In genomic region chr19:5407133-5407532, GRCm38 (mm10) we compare ENCODE assay signal across 8 mouse cellular contexts. TPM values are rescaled to one million over a fixed set of nuclear protein-coding genes. Genes with fewer than 3 reads are reported as not detected.
A peak's percentile ranks its signal among the peaks of the same experiment; 100 is the strongest.
DNase-seq lines count a peak whose midpoint lies in the region; ATAC-seq and TF ChIP-seq lines count a peak whose summit lies in the region.

No protein-coding gene starts in this region.

- peak overlapping the region; percentile 98 for H3K27ac ChIP-seq in heart, embryonic 13.5 days (replicated peaks)
- H3K27ac ChIP-seq in kidney, postnatal 0 days, result peak overlapping the region; percentile 98

- peak overlapping the region; percentile 70 for H3K4me3 ChIP-seq in heart, embryonic 13.5 days
- H3K4me3 ChIP-seq in kidney, postnatal 0 days (replicated peaks; ENCODE audit: low read depth, low read length), result peak overlapping the region; percentile 50

- peaks cover 8% of the 10 kb centered on the region; the same call in 1 of the 2 replicates for H3K36me3 ChIP-seq in heart, embryonic 13.5 days
- 0 out of 2 replicates have a peak, but pooled peaks cover 6% of the 10 kb centered on the region for H3K36me3 ChIP-seq in kidney, postnatal 0 days (ENCODE audit: insufficient read depth, low read length)

- H3K9ac ChIP-seq in heart, embryonic 13.5 days, result peak overlapping the region; percentile 93
- peak overlapping the region; percentile 77 for H3K9ac ChIP-seq in kidney, postnatal 0 days (ENCODE audit: low read depth, low read length)

- ATAC-seq in Patski, result no peak
- peak; percentile 45; the same call in 1 of the 2 replicates for ATAC-seq in heart, embryonic 13.5 days (ENCODE audit: extremely low read depth, insufficient number of reproducible peaks, low FRiP score, low TSS enrichment)
- peak; percentile 58 for ATAC-seq in kidney, postnatal 0 days (replicated peaks; ENCODE audit: low FRiP score, low read depth)
- no peak for ATAC-seq in inflammation-experienced regulatory T-cells, adult 6 months

- no peaks in the 10 kb centered on the region for H3K9me3 ChIP-seq in heart, embryonic 13.5 days
- H3K9me3 ChIP-seq in kidney, postnatal 0 days (replicated peaks; ENCODE audit: low read length), result no peaks in the 10 kb centered on the region

- WGBS in heart, embryonic 13.5 days, result 17% methylated on average over 7 of the region's 7 CpGs
- 12% methylated on average over 7 of the region's 7 CpGs for WGBS in kidney, postnatal 0 days

- CTCF ChIA-PET in Patski (lab: Charles Lee), result interaction anchor here (0.8 to 1.8 kb wide), 4 partner anchors 11 to 24 kb away, joined by 3 to 6 read pairs (median 4); no protein-coding TSS in a partner anchor

- peak; percentile 91 for DNase-seq in CD4-positive, CD25-positive, alpha-beta regulatory T cell, adult 2 months (ENCODE audit: low read depth, low spot score)
- DNase-seq in Patski (ENCODE audit: low read depth, low spot score), result no peak
- peak; percentile 85 for DNase-seq in embryo, embryonic 10.5 days (ENCODE audit: low spot score)
- DNase-seq in kidney, postnatal 0 days (ENCODE audit: low spot score), result peak; percentile 87
- peak; percentile 80 for DNase-seq in lung, postnatal 10 days
- peak; percentile 40 for DNase-seq in right cerebral cortex, postnatal 25 days

- POLR2A ChIA-PET in Patski (lab: Charles Lee), result no interaction called here

- H3K27me3 ChIP-seq in Patski, result no peaks in the 10 kb centered on the region
- no peaks in the 10 kb centered on the region for H3K27me3 ChIP-seq in heart, embryonic 13.5 days (replicated peaks)
- no peaks in the 10 kb centered on the region for H3K27me3 ChIP-seq in kidney, postnatal 0 days (ENCODE audit: insufficient read depth, low read length)

- peak overlapping the region; percentile 76 for H3K4me2 ChIP-seq in heart, embryonic 13.5 days
- peak overlapping the region; percentile 61 for H3K4me2 ChIP-seq in kidney, postnatal 0 days (ENCODE audit: low read length)

- in situ Hi-C loops in Patski (cut with MboI; ENCODE audit: low pct_unique_long_range_greater_than_20kb), result no loop called here

- peaks cover 36% of the 10 kb centered on the region for H3K4me1 ChIP-seq in heart, embryonic 13.5 days
- H3K4me1 ChIP-seq in kidney, postnatal 0 days (replicated peaks; ENCODE audit: insufficient read depth, low read length), result peaks cover 4% of the 10 kb centered on the region; the same call in 1 of the 2 replicates

- TF ChIP-seq CTCF in Patski (IDR thresholded peaks at IDR 0.05), result peak; percentile 66
- TF ChIP-seq CTCF in kidney, postnatal 0 days (IDR thresholded peaks at IDR 0.05; ENCODE audit: low read depth), result peak; percentile 81

RNA-seq across cellular contexts. Expression of gene Tsga10ip, which starts 4.8 kb away (rescaled TPM):
- 0.13 TPM for polyA plus RNA-seq in Patski (2021)
- polyA plus RNA-seq in heart, embryonic 13.5 days (2015; fragmentation: Nextera tagmentation; extraction: Ambion mirVana), result 1.6 and 2.2 TPM in 2 replicates
- 0.31 and 0.39 TPM in 2 replicates for polyA plus RNA-seq in kidney, postnatal 0 days (2015; fragmentation: Nextera tagmentation; extraction: Ambion mirVana)
- polyA plus RNA-seq in inflammation-experienced regulatory T-cells, adult 6 months (2017; shearing (Covaris generic)), result not detected

RNA-seq across cellular contexts. Expression of gene Drap1, which starts 17.6 kb away (rescaled TPM):
- polyA plus RNA-seq in Patski (2021), result 251 TPM
- polyA plus RNA-seq in heart, embryonic 13.5 days (2015; fragmentation: Nextera tagmentation; extraction: Ambion mirVana), result 190 and 213 TPM in 2 replicates
- polyA plus RNA-seq in kidney, postnatal 0 days (2015; fragmentation: Nextera tagmentation; extraction: Ambion mirVana), result 237 and 246 TPM in 2 replicates
- 10 to 100 TPM; 43.1 to 54.2 (median 47.1) TPM for polyA plus RNA-seq in inflammation-experienced regulatory T-cells, adult 6 months (2017; shearing (Covaris generic))

RNA-seq across cellular contexts. Expression of gene AI837181, which starts 17.8 kb away (rescaled TPM):
- 58.5 TPM for polyA plus RNA-seq in Patski (2021)
- polyA plus RNA-seq in heart, embryonic 13.5 days (2015; fragmentation: Nextera tagmentation; extraction: Ambion mirVana), result 38.3 and 40.9 TPM in 2 replicates
- 55.7 and 55.8 TPM in 2 replicates for polyA plus RNA-seq in kidney, postnatal 0 days (2015; fragmentation: Nextera tagmentation; extraction: Ambion mirVana)
- polyA plus RNA-seq in inflammation-experienced regulatory T-cells, adult 6 months (2017; shearing (Covaris generic)), result 10 to 100 TPM; 14.5 to 28.0 (median 21.2) TPM

RNA-seq across cellular contexts. Expression of gene Sart1, which starts 18.6 kb away (rescaled TPM):
- polyA plus RNA-seq in Patski (2021), result 75.3 TPM
- polyA plus RNA-seq in heart, embryonic 13.5 days (2015; fragmentation: Nextera tagmentation; extraction: Ambion mirVana), result 40.7 and 41.9 TPM in 2 replicates
- 56.1 and 57.8 TPM in 2 replicates for polyA plus RNA-seq in kidney, postnatal 0 days (2015; fragmentation: Nextera tagmentation; extraction: Ambion mirVana)
- polyA plus RNA-seq in inflammation-experienced regulatory T-cells, adult 6 months (2017; shearing (Covaris generic)), result 10 to 100 TPM; 20.3 to 38.4 (median 27.8) TPM

RNA-seq across cellular contexts. Expression of gene Banf1, which starts 40.2 kb away (rescaled TPM):
- polyA plus RNA-seq in Patski (2021), result 211 TPM
- 399 and 477 TPM in 2 replicates for polyA plus RNA-seq in heart, embryonic 13.5 days (2015; fragmentation: Nextera tagmentation; extraction: Ambion mirVana)
- polyA plus RNA-seq in kidney, postnatal 0 days (2015; fragmentation: Nextera tagmentation; extraction: Ambion mirVana), result 344 and 363 TPM in 2 replicates
- 100 to 1,000 TPM; 233 to 353 (median 259) TPM for polyA plus RNA-seq in inflammation-experienced regulatory T-cells, adult 6 months (2017; shearing (Covaris generic))

Comparison
In these comparisons a context has a peak if more than half of its experiments do, and no peak if none do; other contexts are left out.
1. ATAC-seq: peak in heart, embryonic 13.5 days (single experiment) and kidney, postnatal 0 days (single experiment); none in Patski (single experiment) and inflammation-experienced regulatory T-cells, adult 6 months (single experiment).